Mouse (Mus musculus) kidney, postnatal 0 days (tissue): ENCODE data around the gene Npnt. TPM values are rescaled to one million over a fixed set of nuclear protein-coding genes. Genes with fewer than 3 reads are reported as not detected.

Source experiments
- ATAC-seq: fragments of 200-750 bp; cut with Nextera tagmentation; replicated peaks from 2 replicates; pipeline ENCODE4 v1.8.0; 2017; ENCODE audit warnings: low read depth, moderate number of reproducible peaks, moderate TSS enrichment, moderate library complexity; ENCODE audit not compliant: low FRiP score
- DNase-seq: peaks from one replicate; pipeline ENCODE4 v3.0.0-alpha.2; 2016; ENCODE audit warnings: low spot score
- H3K27ac ChIP-seq: fragments of 300-500 bp; sonication (generic); 2 replicates; pipeline ENCODE4 v1.5.1; 2014; ENCODE audit warnings: mild to moderate bottlenecking
- H3K27me3 ChIP-seq: fragments of 300-500 bp; sonication (generic); 2 replicates; pipeline ENCODE4 v1.6.1; 2014; ENCODE audit warnings: low read length, mixed read lengths; ENCODE audit not compliant: insufficient read depth
- H3K36me3 ChIP-seq: fragments of 300-500 bp; sonication (generic); 2 replicates; pipeline ENCODE4 v1.6.1; 2014; ENCODE audit warnings: low read length, mixed read lengths; ENCODE audit not compliant: insufficient read depth
- H3K4me1 ChIP-seq: fragments of 300-500 bp; sonication (generic); replicated peaks from 2 replicates; pipeline ENCODE4 v1.6.1; 2014; ENCODE audit warnings: antibody characterized with exemption, low read length, mixed read lengths; ENCODE audit not compliant: insufficient read depth
- H3K4me2 ChIP-seq: fragments of 300-500 bp; sonication (generic); 2 replicates; pipeline ENCODE4 v1.6.1; 2014; ENCODE audit warnings: mild to moderate bottlenecking, low read length, moderate library complexity, mixed read lengths
- H3K4me3 ChIP-seq: fragments of 300-500 bp; sonication (generic); replicated peaks from 2 replicates; pipeline ENCODE4 v1.5.1; 2014; ENCODE audit warnings: low read depth, low read length
- H3K9ac ChIP-seq: fragments of 300-500 bp; sonication (generic); 2 replicates; pipeline ENCODE4 v1.6.1; 2014; ENCODE audit warnings: low read depth, low read length
- H3K9me3 ChIP-seq: fragments of 300-500 bp; sonication (generic); replicated peaks from 2 replicates; pipeline ENCODE4 v1.6.1; 2016; ENCODE audit warnings: low read length, inconsistent platforms, mixed read lengths
- CTCF ChIP-seq: IDR thresholded peaks from 2 replicates; pipeline ENCODE4 v1.5.1; 2016; ENCODE audit warnings: antibody characterized with exemption, low read depth, mild to moderate bottlenecking, moderate library complexity
- WGBS: fragments of 180-500 bp; shearing (Covaris S2); extraction: QIAGEN DNeasy Blood & Tissue Kit; methylation state at CpG from one replicate; pipeline ENCODE4 v1.1.7; 2014; 5-methylcytosine and 5-hydroxymethylcytosine counted together
- polyA plus RNA-seq: library from polyadenylated mRNA; unstranded; fragments of >200 nt; fragmentation: Nextera tagmentation; extraction: Ambion mirVana; gene quantifications from 2 replicates; pipeline ENCODE4 v1.2.1, GENCODE M21; 2015

Npnt gene
- polyA plus RNA-seq, 1 experiment from 2014 or later: 229 TPM

- TF ChIP-seq CTCF: no peak
- Histone ChIP-seq H3K9ac (no peak overlapping the region), H3K27ac (peak overlapping the region; percentile 10; the same call in 1 of the 2 replicates), H3K27me3 (no peaks in the 10 kb centered on the region), H3K4me3 (no peak overlapping the region), H3K4me2 (no peak overlapping the region), H3K4me1 (peaks cover 11% of the 10 kb centered on the region), H3K36me3 (no peaks in the 10 kb centered on the region), H3K9me3 (no peaks in the 10 kb centered on the region)
- 64% methylated on average over 8 of the region's 8 CpGs for WGBS
- no peak for ATAC-seq
- DNase-seq: no peak
Observed at GRCm38 (mm10) chr3:132860796-132861195, 89.3 kb downstream of the Npnt start.

DNA sequence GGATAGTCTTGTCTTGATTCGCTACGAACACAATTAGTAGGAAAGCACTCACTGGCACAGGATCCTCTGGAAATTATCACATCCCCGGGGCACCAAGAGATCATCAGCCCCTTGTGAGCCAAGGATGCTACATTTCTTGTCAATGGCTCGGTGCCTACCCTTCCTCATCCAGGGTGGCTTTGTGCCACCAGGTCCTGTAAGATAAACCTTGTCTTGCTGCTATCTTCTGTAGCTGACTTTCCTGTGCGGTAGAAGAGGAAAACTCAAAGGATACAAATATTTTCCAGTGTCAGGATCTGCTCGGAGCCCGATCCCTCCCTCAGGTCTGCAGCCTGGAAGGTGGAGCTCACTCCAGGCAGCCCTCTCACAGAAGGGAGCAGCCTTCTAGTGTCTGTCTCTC lies 90.5 kb downstream of the Npnt start:
- Histone ChIP-seq H3K4me2 (no peak overlapping the region), H3K27ac (no peak overlapping the region), H3K9ac (no peak overlapping the region), H3K4me3 (no peak overlapping the region), H3K4me1 (peaks cover 4% of the 10 kb centered on the region), H3K36me3 (no peaks in the 10 kb centered on the region), H3K9me3 (no peaks in the 10 kb centered on the region), H3K27me3 (no peaks in the 10 kb centered on the region)
- no peak for ATAC-seq
- TF ChIP-seq CTCF: no peak
- WGBS: 81% methylated on average over 7 of the region's 7 CpGs
- no peak for DNase-seq

- no peak for ATAC-seq
- no peak for TF ChIP-seq CTCF
- H3K36me3 ChIP-seq: no peaks in the 10 kb centered on the region
Observed at GRCm38 (mm10) chr3:132858849-132859248, 91.2 kb downstream of the Npnt start.

GRCm38 (mm10) chr3:132856651-132857050 lies 93.4 kb downstream of the Npnt start:
- Histone ChIP-seq H3K4me3 (no peak overlapping the region), H3K9me3 (no peaks in the 10 kb centered on the region), H3K27ac (no peak overlapping the region), H3K4me1 (no peaks in the 10 kb centered on the region; the same call in 1 of the 2 replicates), H3K9ac (no peak overlapping the region), H3K36me3 (no peaks in the 10 kb centered on the region), H3K27me3 (no peaks in the 10 kb centered on the region), H3K4me2 (no peak overlapping the region)
- no peak for ATAC-seq
- WGBS: 24% methylated on average over 6 of the region's 6 CpGs
- peak; percentile 26 for DNase-seq
- TF ChIP-seq CTCF: no peak

More at GRCm38 (mm10) chr3:132858849-132859248, 91.2 kb downstream of the Npnt start:
- no peak for DNase-seq
- no peaks in the 10 kb centered on the region for H3K27me3 ChIP-seq
- WGBS: 60% methylated on average over 11 of the region's 11 CpGs
- no peak overlapping the region for H3K4me2 ChIP-seq
- H3K9me3 ChIP-seq: no peaks in the 10 kb centered on the region
- no peaks in the 10 kb centered on the region; the same call in none of the 2 replicates for H3K4me1 ChIP-seq
- H3K9ac ChIP-seq: no peak overlapping the region
- no peak overlapping the region for H3K27ac ChIP-seq
- H3K4me3 ChIP-seq: no peak overlapping the region

DNA sequence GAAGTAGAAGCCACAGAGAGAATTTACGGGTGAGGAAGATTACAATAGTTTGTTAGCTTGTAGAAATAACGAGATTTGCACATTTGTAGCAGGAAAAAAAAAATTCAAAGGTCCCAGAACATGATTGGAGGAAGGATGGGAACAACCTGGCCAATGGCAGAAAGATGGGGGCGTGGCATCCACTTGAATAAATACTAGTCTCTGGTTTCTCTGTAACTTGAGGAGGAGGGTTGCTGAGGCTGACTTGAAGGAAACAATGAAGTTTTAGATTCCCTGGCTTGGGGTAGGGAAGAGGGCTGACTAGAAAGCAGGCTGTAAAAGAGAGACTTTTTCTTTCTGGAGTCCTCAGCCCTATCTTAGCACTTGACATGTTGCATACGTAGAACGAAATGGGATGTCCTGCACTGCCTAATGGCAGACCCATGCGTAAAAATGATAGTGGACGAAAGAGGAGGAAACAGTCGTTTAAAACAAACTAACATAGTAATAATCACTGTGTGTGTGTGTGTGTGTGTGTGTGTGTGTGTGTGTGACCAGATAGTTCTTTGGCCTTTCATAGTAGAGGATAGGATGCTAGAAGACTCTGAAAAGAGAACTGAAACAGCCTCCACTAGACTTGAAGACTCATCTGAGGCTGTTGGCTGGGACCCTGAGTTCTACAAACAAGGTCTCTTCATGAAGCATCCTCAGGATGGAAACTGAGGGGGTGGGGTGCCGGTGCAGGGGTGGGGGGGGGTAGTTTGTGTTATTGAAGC lies 94.5 kb downstream of the Npnt start:
- H3K4me2 ChIP-seq: no peak overlapping the region
- no peak for TF ChIP-seq CTCF
- DNase-seq (peak; percentile 91), ATAC-seq (peak; percentile 67; the same call in 1 of the 2 replicates)
- no peaks in the 10 kb centered on the region for H3K36me3 ChIP-seq
- 58% methylated on average over 9 of the region's 9 CpGs for WGBS
- H3K9ac ChIP-seq: no peak overlapping the region
- no peak overlapping the region for H3K27ac ChIP-seq
- no peaks in the 10 kb centered on the region; the same call in 1 of the 2 replicates for H3K4me1 ChIP-seq
- H3K9me3 ChIP-seq: no peaks in the 10 kb centered on the region
- no peaks in the 10 kb centered on the region for H3K27me3 ChIP-seq
- H3K4me3 ChIP-seq: no peak overlapping the region

GRCm38 (mm10) chr3:132854271-132854670 lies 95.8 kb downstream of the Npnt start:
- no peaks in the 10 kb centered on the region for H3K9me3 ChIP-seq
- H3K27ac ChIP-seq: no peak overlapping the region
- no peak for TF ChIP-seq CTCF
- no peaks in the 10 kb centered on the region for H3K27me3 ChIP-seq
- no peak overlapping the region for H3K4me2 ChIP-seq
- no peak overlapping the region for H3K9ac ChIP-seq
- H3K4me3 ChIP-seq: no peak overlapping the region
- DNase-seq: no peak
- no peaks in the 10 kb centered on the region for H3K4me1 ChIP-seq
- H3K36me3 ChIP-seq: no peaks in the 10 kb centered on the region
- 82% methylated on average over 9 of the region's 9 CpGs for WGBS
- ATAC-seq: no peak
